Mouse (Mus musculus) liver, embryonic 14.5 days (tissue): Measurements from ENCODE around the gene Fam126b.

ENCODE experiments used
- CTCF ChIP-seq: IDR thresholded peaks from 2 replicates; pipeline ENCODE4 v1.5.1; 2016; ENCODE audit warnings: antibody characterized with exemption, low read depth, control low read depth
- EP300 ChIP-seq: IDR thresholded peaks from 2 replicates; pipeline ENCODE4 v1.6.1; 2016; ENCODE audit warnings: antibody characterized with exemption, low read depth

- TF ChIP-seq CTCF: no peak
- no peak; the same call in 1 of the 2 replicates for TF ChIP-seq EP300
Measured at GRCm38 (mm10) chr1:58504577-58505254, 81.4 kb downstream of the Fam126b start, which contains the start of gene Orc2.
